Mouse (Mus musculus) Muller cell, postnatal 12 days (primary cell): ENCODE measurements around the gene Ccl1.

Experiments
- DNase-seq: peaks from one replicate; pipeline ENCODE4 v3.0.0-alpha.2; 2015; ENCODE audit errors: inconsistent ontology term

Gene Ccl1

GRCm38 (mm10) chr11:82205221-82205620 is 100.3 kb downstream of the Ccl1 start:
- DNase-seq: no peak

- no peak for DNase-seq
Measured at GRCm38 (mm10) chr11:82203706-82204105, 101.8 kb downstream of the Ccl1 start.

GRCm38 (mm10) chr11:82197774-82198173 is 107.7 kb downstream of the Ccl1 start:
- DNase-seq: no peak

GRCm38 (mm10) chr11:82194980-82195379 is 110.5 kb downstream of the Ccl1 start:
- DNase-seq: no peak

GRCm38 (mm10) chr11:82193826-82194225 is 111.7 kb downstream of the Ccl1 start:
- peak; percentile 36 for DNase-seq

- no peak for DNase-seq
Measured at GRCm38 (mm10) chr11:82189782-82190563, 115.5 kb downstream of the Ccl1 start.

- no peak for DNase-seq
Measured at GRCm38 (mm10) chr11:82185684-82186083, 119.8 kb downstream of the Ccl1 start.

GRCm38 (mm10) chr11:82183281-82183935 is 122.1 kb downstream of the Ccl1 start:
- no peak for DNase-seq

GRCm38 (mm10) chr11:82182401-82182800 is 123.1 kb downstream of the Ccl1 start:
- no peak for DNase-seq

GRCm38 (mm10) chr11:82181331-82181730 is 124.2 kb downstream of the Ccl1 start:
- no peak for DNase-seq

GRCm38 (mm10) chr11:82178161-82178560 is 127.3 kb downstream of the Ccl1 start:
- DNase-seq: no peak

GRCm38 (mm10) chr11:82177711-82178110 is 127.8 kb downstream of the Ccl1 start:
- peak; percentile 54 for DNase-seq

- peak; percentile 60 for DNase-seq
Measured at GRCm38 (mm10) chr11:82174794-82175193, 130.7 kb downstream of the Ccl1 start.

GRCm38 (mm10) chr11:82173491-82173890 is 132.0 kb downstream of the Ccl1 start:
- no peak for DNase-seq

- peak; percentile 12 for DNase-seq
Measured at GRCm38 (mm10) chr11:82171316-82172071, 134.0 kb downstream of the Ccl1 start.

GRCm38 (mm10) chr11:82169456-82169855 is 136.0 kb downstream of the Ccl1 start:
- no peak for DNase-seq

- DNase-seq: peak; percentile 28
Measured at GRCm38 (mm10) chr11:82168308-82168707, 137.2 kb downstream of the Ccl1 start.

GRCm38 (mm10) chr11:82163285-82163684 is 142.2 kb downstream of the Ccl1 start:
- no peak for DNase-seq

- no peak for DNase-seq
Measured at GRCm38 (mm10) chr11:82159126-82159525, 146.4 kb downstream of the Ccl1 start.

GRCm38 (mm10) chr11:82139492-82140094 is 165.9 kb downstream of the Ccl1 start:
- DNase-seq: no peak

GRCm38 (mm10) chr11:82136196-82136595 is 169.3 kb downstream of the Ccl1 start:
- DNase-seq: peak; percentile 64

GRCm38 (mm10) chr11:82132977-82133376 is 172.5 kb downstream of the Ccl1 start:
- no peak for DNase-seq
